Mouse (Mus musculus): Measurements from ENCODE around the gene Foxk1.

The Foxk1 gene

GRCm38 (mm10) chr5:142442045-142442440 is 40.7 kb downstream of the Foxk1 start:
- DNase-seq (ENCODE audit: extremely low read depth, low read depth, low spot score): no peak

- no peak for DNase-seq (ENCODE audit: extremely low read depth, low read depth, low spot score)
These were observed 42.2 kb downstream of the Foxk1 start for GRCm38 (mm10) chr5:142443514-142443913.

- no peak for DNase-seq (ENCODE audit: extremely low read depth, low read depth, low spot score)
These were observed 42.7 kb downstream of the Foxk1 start for GRCm38 (mm10) chr5:142443994-142444393.

- DNase-seq (ENCODE audit: extremely low read depth, low read depth, low spot score): no peak
These were observed 43.7 kb downstream of the Foxk1 start for GRCm38 (mm10) chr5:142444791-142445531.

- DNase-seq (ENCODE audit: extremely low read depth, low read depth, low spot score): no peak
These were observed 44.4 kb downstream of the Foxk1 start for GRCm38 (mm10) chr5:142445709-142446108.

- DNase-seq (ENCODE audit: extremely low read depth, low read depth, low spot score): no peak
These were observed 46.8 kb downstream of the Foxk1 start for GRCm38 (mm10) chr5:142448076-142448475.

- DNase-seq (ENCODE audit: extremely low read depth, low read depth, low spot score): no peak
These were observed 47.3 kb downstream of the Foxk1 start for GRCm38 (mm10) chr5:142448623-142449022.

- DNase-seq (ENCODE audit: extremely low read depth, low read depth, low spot score): no peak
These were observed 49.5 kb downstream of the Foxk1 start for GRCm38 (mm10) chr5:142450846-142451245.

- DNase-seq (ENCODE audit: extremely low read depth, low read depth, low spot score): peak; percentile 56
These were observed 50.5 kb downstream of the Foxk1 start for GRCm38 (mm10) chr5:142451759-142452158.

GRCm38 (mm10) chr5:142453742-142454141 is 52.4 kb downstream of the Foxk1 start:
- no peak for DNase-seq (ENCODE audit: extremely low read depth, low read depth, low spot score)

GRCm38 (mm10) chr5:142456318-142456717 is 55.0 kb downstream of the Foxk1 start:
- no peak for DNase-seq (ENCODE audit: extremely low read depth, low read depth, low spot score)

GRCm38 (mm10) chr5:142457345-142457744 is 56.0 kb downstream of the Foxk1 start:
- no peak for DNase-seq (ENCODE audit: extremely low read depth, low read depth, low spot score)

- DNase-seq (ENCODE audit: extremely low read depth, low read depth, low spot score): no peak
These were observed 57.7 kb downstream of the Foxk1 start for GRCm38 (mm10) chr5:142458791-142459557.

GRCm38 (mm10) chr5:142459834-142460233 is 58.5 kb downstream of the Foxk1 start:
- DNase-seq (ENCODE audit: extremely low read depth, low read depth, low spot score): no peak

GRCm38 (mm10) chr5:142461942-142462640 is 60.8 kb downstream of the Foxk1 start:
- DNase-seq (ENCODE audit: extremely low read depth, low read depth, low spot score): no peak

- DNase-seq (ENCODE audit: extremely low read depth, low read depth, low spot score): no peak
These were observed 61.3 kb downstream of the Foxk1 start for GRCm38 (mm10) chr5:142462641-142462948.

GRCm38 (mm10) chr5:142463011-142463410 is 61.7 kb downstream of the Foxk1 start:
- no peak for DNase-seq (ENCODE audit: extremely low read depth, low read depth, low spot score)

GRCm38 (mm10) chr5:142463461-142464454 is 62.5 kb downstream of the Foxk1 start, which contains the start of gene Ap5z1:
Ap5z1 (plus strand) TSS chr5:142463944.
- DNase-seq (ENCODE audit: extremely low read depth, low read depth, low spot score): peak; percentile 71

GRCm38 (mm10) chr5:142468375-142468774 is 67.1 kb downstream of the Foxk1 start:
- no peak for DNase-seq (ENCODE audit: extremely low read depth, low read depth, low spot score)

- DNase-seq (ENCODE audit: extremely low read depth, low read depth, low spot score): no peak
These were observed 68.5 kb downstream of the Foxk1 start for GRCm38 (mm10) chr5:142469796-142470195.

GRCm38 (mm10) chr5:142473696-142474095 is 72.4 kb downstream of the Foxk1 start:
- no peak for DNase-seq (ENCODE audit: extremely low read depth, low read depth, low spot score)

Measured in fat pad, adult 2 months (tissue).